Mouse (Mus musculus) cerebellum, adult 18-20 months (tissue): ENCODE results near the gene Agfg2.
"Not testable (repeated sequence)": the region's sequence is repeated elsewhere in the genome, so short reads cannot be mapped to it uniquely, and the experiment has no call there.

Experiments used
- DNase-seq, 2 experiments: peaks; one replicate each; pipeline ENCODE4 v3.0.0; 2021

The Agfg2 gene

DNA sequence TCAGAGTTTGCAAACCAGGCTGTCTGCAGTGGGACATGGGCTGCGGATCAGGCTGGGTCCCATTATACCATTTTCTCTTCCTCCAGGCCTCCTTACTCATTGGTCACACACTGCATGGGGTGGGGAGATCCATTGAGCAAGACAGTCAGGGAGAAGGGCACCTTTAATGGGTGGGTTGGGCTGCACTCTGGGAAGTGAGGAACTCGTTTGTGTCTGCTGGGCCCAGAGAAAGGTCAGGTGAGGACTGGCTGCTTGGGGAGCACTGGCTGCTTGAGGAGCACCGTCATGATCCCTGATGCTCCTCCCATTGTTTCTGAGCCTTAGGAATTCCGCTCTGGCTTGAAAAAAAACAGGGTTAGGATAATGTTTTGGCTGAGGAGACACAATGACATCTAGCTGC lies 41.6 kb downstream of the Agfg2 start:
- DNase-seq: no peak

DNA sequence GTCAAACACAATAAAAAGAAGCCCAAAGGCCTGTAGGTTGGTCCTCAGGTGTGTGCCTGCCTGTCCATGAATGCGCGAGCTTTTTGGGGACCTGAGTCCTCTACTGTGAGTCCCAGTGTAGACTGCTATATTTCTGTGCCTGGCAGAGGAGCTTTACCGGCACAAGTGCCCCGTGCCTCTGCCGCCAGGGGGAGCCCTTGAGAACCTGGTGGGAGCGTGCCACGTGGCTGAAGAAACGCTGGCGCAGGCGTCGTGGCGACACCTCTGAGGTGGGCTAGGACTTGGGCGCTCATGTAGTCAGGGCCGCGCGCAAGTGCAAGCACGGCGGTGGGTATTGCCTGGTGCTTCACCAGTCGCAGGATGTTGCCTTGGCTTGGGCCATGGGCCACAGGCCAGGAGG lies 43.5 kb downstream of the Agfg2 start, which contains the start of gene Sap25:
Gene Sap25 (plus strand): TSS at position 281 of the 400 bp plus-strand sequence.
- no peak for DNase-seq

DNA sequence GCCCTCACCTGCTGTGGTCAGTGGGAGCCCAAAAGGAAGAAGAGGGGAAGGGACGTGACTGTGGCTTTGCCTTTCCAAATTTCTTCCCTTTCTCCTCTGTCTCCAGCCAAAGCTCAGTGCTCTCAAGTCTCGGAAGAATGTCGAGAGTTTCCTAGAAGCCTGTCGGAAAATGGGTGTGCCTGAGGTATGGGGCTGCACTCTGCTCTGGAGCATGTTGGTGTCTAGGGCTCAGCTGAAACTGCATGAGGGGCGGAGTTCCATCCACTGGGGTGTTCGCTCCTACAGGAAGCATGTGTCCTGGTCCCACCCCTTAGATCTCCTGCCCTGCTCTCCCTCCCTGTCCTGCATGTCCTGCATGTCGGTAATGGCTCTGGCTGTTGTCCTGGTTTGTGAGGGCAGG lies 45.1 kb downstream of the Agfg2 start:
- DNase-seq: no peak

DNA sequence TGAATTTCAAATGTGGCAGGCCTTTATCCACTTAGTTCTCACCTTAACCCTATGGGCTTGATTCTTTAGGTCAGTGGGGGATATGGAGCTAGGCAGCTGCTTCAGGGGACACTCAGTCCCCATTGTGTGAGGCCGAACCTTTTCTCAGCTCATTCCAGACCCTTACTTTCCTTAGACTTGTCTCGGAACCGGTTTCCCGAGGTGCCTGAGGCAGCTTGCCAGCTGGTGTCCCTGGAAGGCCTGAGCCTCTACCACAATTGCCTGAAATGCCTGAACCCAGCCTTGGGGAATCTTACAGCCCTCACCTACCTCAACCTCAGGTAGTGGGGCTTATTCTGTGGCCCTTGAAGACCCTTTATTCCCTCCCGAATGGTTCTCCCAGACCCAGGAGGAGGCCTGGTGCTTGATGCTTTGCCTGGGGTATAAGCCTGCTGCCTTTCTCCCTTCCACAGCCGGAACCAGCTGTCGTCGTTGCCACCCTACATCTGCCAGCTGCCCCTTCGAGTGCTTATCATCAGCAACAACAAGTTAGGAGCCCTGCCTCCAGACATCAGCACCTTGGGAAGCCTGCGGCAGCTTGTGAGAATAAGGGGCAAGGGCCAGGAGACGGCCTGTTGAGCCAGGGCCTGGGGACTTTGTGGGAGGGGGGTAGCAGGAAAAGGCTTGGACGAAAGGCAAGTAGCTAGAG lies 51.0 kb downstream of the Agfg2 start:
- no peak for DNase-seq

DNA sequence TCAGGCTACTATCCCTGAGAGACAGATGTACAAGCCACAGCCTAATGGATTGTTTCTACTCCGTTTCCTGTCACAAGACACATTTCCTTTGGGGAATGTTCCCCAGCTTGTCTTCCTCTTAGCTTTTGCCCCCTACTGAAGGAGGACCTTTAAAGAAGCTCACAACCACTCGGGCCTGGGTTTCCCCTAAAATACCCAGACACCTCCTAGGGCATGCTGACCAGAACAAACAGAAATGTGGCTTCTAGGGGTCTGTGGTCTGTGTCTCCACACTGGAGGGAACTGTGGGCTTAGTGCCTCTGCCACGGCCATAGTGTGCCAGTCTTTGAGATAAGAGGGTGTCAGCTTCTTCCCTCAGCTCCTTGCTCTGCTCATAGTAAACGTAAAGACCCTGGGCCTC lies 52.9 kb downstream of the Agfg2 start:
- DNase-seq: no peak

- DNase-seq: no peak
Observed at GRCm38 (mm10) chr5:137631171-137631570, 53.4 kb downstream of the Agfg2 start.

DNA sequence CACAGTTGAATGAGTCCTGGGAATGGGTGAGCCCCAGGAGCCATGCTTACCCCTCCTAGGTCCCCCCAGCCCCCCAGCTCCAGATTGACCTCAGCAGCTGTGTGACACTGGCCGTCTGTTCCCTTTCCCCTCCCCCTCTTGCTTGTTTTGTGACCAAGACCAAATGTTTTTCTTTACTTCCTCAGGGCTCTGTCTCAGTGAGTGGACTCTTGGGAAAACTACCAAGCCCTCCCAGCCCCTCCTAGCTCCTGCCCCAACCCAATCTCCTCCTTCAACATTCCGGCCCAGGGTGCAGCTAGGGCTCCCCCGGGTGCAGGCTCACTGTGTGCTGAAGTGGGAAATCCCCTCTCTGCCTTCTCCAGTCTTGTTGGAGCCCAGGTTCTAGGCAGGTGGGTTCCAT lies 53.9 kb downstream of the Agfg2 start:
- no peak for DNase-seq

GRCm38 (mm10) chr5:137629906-137630545 lies 54.5 kb downstream of the Agfg2 start:
- no peak for DNase-seq

- DNase-seq: no peak
Observed at GRCm38 (mm10) chr5:137629306-137629721, 55.2 kb downstream of the Agfg2 start.

DNA sequence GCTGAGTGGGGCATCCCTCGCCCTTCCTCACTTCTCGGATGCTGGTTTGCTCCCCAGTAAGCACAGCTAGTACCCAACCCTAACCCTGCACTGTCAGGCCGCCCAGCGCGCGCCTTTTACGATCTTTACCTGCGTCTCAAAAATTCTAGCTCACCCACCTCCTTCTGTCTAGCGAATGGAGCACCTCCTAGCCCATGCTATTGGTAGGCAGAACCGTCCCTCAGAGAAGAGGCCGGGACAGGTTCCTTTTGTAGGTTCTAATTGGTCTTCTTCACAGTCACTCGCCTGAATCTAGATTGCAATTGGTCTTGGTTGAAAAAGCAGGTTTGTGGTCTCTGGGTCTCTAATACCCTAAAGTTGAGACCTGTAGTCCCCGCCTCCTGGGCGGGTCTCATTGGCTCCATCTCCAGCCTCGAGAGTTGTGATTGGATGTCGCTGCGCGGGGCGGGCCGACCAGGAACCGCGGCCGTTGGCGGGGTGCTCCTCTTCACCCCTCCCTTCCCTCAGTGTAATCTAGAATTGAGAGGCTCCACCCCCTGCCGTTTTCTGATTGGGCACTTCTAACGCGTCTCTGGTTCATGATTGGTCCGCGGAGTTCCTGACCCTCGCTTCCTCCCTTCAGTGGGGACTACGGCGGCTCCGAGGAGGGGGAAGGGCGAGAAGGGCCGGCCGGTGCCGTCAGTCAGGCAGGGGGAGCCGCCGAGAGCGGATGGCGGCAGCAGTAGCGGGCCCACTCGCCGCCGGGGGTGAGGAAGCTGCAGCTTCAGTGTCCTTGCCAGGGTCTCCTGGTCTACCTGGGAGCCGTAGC lies 55.8 kb downstream of the Agfg2 start, which contains the start of the genes Fbxo24, Lrch4 and Gm20605:
Gene Fbxo24 (minus strand): TSS at position 505 of the 808 bp plus-strand sequence.
Gene Lrch4 (plus strand): TSS at position 624 of the 808 bp plus-strand sequence.
Gene Gm20605 (plus strand): TSS at position 678 of the 808 bp plus-strand sequence.
- peak; percentile 97 to 100 for DNase-seq

GRCm38 (mm10) chr5:137627991-137628390 lies 56.5 kb downstream of the Agfg2 start:
- peak in 1 of 2 experiments; percentile 25 for DNase-seq

GRCm38 (mm10) chr5:137623937-137624530 lies 60.5 kb downstream of the Agfg2 start:
- DNase-seq: no peak

DNA sequence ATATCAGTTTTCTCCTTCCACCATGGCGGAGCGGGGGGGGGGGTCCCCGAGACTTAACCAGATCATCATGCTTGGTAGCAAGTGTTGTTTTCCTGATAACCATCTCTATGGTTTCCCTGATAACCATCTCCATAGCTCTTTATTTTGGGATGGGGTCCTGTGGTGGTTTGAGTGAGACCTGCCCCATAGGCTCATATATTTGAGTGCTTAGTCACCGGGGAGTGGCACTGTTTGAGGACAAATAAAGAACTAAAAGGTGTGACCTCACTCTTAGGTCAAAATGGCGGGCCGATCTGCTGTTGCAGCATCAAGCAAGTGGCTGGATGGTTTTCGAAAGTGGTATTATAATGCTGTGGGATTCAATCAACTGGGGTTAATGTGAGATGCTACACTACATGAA lies 69.2 kb downstream of the Agfg2 start:
- DNase-seq: no peak

DNA sequence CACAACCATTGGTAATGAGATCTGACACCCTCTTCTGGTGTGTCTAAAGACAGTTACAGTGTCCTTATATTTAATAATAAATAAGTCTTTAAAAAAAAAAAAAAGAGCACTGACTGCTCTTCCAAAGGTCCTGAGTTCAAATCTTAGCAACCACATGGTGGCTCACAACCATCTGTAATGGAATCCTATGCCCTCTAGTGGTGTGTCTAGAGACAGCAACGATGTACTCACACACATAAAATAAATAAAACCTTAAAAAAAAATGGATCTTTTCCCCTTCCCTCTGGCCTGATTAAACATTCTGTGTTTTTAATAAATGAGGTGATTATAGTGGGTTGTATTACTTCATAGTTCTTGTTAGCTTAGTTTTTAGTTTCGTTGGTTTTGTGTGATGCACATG lies 69.6 kb downstream of the Agfg2 start:
- not testable (repeated sequence) for DNase-seq

DNA sequence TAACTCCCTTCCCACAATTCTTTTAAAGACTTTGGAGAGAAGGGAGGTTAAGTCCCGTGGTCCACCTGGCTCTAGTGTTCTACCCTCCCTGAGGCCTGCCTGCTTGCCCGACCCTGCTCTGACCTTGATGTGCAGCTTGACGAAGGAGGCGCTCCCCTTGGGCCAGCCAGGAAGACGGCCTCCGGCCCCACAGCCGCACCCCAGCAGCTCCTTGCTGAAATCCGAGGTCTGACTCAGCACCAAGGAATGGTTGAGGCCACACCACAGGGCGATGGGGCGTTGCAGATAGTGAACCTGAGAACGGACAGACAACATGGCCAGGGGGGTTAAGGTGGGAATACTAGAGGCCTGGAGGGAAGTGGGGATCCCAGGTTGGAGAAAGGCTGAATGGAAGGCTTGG lies 71.0 kb downstream of the Agfg2 start, which contains the start of gene Pcolce:
Gene Pcolce (minus strand): TSS at position 235 of the 400 bp plus-strand sequence.
- DNase-seq: no peak

DNA sequence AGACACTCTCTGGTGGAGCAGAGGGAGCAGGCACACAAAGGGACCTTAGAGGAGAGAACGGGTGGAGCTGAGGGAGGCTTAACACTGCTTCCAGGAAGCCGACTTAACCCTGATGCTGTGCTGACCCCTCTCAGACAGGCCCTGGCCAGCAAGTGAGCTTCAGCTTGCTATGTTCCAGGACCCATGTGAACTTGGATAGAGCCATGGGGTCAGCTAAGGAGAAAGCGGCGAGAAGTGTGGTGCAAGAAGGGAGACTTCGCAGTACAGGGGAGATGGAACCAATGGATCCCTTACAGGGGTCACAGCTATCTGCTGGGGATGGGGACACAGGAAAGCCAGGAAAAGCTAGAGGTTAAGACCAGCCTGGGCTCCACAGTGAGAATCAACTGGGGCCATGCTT lies 71.5 kb downstream of the Agfg2 start:
- DNase-seq: no peak

GRCm38 (mm10) chr5:137611245-137611602 lies 73.3 kb downstream of the Agfg2 start:
- no peak for DNase-seq

- no peak for DNase-seq
Observed at GRCm38 (mm10) chr5:137610548-137611244, 73.8 kb downstream of the Agfg2 start.

DNA sequence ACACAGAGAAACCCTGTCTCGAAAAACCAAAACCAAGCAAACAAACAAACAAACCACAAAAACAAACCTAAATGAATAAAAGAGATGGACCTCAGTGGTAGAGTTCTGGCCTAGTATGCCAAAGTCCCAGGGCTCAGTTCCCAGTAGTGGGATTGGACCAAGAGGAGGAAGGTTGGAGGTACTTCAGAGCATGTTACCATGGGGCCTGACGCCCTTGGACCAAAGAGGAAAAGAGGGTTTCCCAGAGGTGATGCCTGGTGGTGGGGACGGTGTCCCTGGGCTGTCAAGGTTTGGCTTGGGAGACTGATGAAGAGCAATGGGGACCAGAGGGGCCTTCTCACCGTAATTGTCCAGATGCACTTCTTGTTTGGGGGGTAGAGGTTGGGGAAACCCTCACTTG lies 74.5 kb downstream of the Agfg2 start:
- DNase-seq: no peak

DNA sequence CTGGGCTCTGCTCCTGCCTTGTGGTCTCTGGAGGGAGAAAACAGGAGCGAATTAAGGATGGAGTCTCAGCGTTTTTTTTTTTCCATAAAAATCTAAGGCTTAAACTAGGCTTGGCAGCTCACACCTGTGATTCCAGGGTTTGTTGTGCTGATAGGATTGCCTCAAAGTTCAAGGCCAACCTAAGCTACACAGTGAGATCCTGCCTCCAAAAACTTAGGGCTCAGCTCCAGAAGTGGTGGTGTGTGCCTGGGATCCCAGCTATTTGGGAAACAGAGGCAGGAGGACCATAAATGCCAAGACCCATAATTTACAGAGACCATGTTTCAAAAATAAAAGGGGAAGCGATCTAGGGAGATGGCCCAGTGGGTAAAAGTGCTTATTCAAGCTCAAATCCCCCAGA lies 75.2 kb downstream of the Agfg2 start:
- DNase-seq: no peak

DNA sequence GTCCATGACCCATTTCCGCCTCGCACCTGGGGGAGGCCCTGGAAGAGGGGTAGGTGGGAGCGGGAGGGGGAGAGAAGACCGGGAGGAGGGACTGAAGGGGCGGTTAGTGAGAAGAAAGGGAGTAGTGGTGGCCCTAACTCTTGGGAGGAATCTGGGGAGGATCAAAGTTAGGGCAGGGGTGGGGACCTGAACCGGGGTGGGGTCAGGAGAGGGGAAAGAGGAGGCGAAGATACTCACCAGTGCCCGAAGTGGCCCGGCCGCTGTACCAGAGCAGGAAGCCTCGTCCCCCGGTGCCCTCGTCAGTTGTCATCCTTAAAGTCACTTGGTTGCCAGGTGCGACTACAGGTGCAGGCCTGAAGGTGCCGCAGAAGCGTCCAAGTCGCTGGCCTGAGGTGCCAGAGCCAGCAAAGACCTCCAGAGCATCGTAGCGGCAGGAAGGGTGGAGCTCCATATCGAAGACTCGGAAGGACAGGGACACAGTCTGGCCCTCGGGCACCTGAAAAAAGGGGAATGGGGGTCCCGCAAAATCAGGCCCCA lies 75.8 kb downstream of the Agfg2 start:
- no peak for DNase-seq
